Mouse (Mus musculus) lung, postnatal 0 days (tissue): ENCODE data around the gene Mrc2.

Source experiments
- CTCF ChIP-seq: IDR thresholded peaks from 2 replicates; pipeline ENCODE4 v1.5.1; 2016; ENCODE audit warnings: antibody characterized with exemption, mild to moderate bottlenecking
- EP300 ChIP-seq: IDR thresholded peaks from 2 replicates; pipeline ENCODE4 v1.6.1; 2016; ENCODE audit warnings: antibody characterized with exemption, mild to moderate bottlenecking, control low read depth

DNA sequence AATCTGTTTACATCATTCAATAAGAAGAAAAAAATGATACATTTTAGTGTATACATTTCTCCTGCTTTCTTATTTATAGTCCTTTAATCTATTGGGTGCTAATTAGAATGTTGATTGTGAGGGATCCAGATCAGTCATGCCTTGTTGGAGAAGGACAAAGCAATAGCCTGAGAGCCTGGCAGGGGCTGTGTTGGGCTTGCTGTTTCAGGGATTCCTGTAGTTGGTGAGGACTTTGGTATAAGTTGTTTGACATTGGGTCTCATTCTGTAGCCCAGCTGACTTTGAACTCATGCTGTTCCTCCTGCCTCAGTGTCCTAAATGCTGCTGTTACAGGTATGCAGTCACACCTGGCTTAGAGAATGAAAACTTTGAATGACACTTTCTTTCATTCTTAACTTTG is 27.9 kb upstream of the Mrc2 start:
- TF ChIP-seq CTCF (no peak), EP300 (no peak)
